Mouse (Mus musculus) urinary bladder, adult 18-20 months (tissue): ENCODE measurements around the gene Foxk1.

Experiments
- DNase-seq, 2 experiments: peaks; one replicate each; pipeline ENCODE4 v3.0.0; 2022; ENCODE audit warnings: low spot score in 2 of 2, mixed read lengths in 2 of 2

Gene Foxk1

GRCm38 (mm10) chr5:142478829-142479435 is 77.6 kb downstream of the Foxk1 start:
- DNase-seq: peak; percentile 55 to 65

GRCm38 (mm10) chr5:142482512-142482911 is 81.2 kb downstream of the Foxk1 start:
- DNase-seq: no peak

- DNase-seq: no peak
Measured at GRCm38 (mm10) chr5:142483581-142483980, 82.3 kb downstream of the Foxk1 start.

GRCm38 (mm10) chr5:142486654-142487053 is 85.4 kb downstream of the Foxk1 start:
- DNase-seq: no peak

GRCm38 (mm10) chr5:142489955-142490707 is 88.8 kb downstream of the Foxk1 start:
- no peak for DNase-seq

GRCm38 (mm10) chr5:142493307-142493706 is 92.0 kb downstream of the Foxk1 start:
- no peak for DNase-seq

- no peak for DNase-seq
Measured at GRCm38 (mm10) chr5:142495321-142496096, 94.2 kb downstream of the Foxk1 start.

- DNase-seq: no peak
Measured at GRCm38 (mm10) chr5:142498964-142499363, 97.7 kb downstream of the Foxk1 start.

GRCm38 (mm10) chr5:142500918-142501317 is 99.6 kb downstream of the Foxk1 start:
- DNase-seq: no peak

- DNase-seq: peak; percentile 53 to 59
Measured at GRCm38 (mm10) chr5:142502414-142502813, 101.1 kb downstream of the Foxk1 start.

- no peak for DNase-seq
Measured at GRCm38 (mm10) chr5:142504175-142504574, 102.9 kb downstream of the Foxk1 start.

- no peak for DNase-seq
Measured at GRCm38 (mm10) chr5:142505695-142506423, 104.6 kb downstream of the Foxk1 start.

GRCm38 (mm10) chr5:142509141-142510060 is 108.1 kb downstream of the Foxk1 start:
- no peak for DNase-seq

GRCm38 (mm10) chr5:142510061-142510414 is 108.7 kb downstream of the Foxk1 start:
- no peak for DNase-seq
